Mouse (Mus musculus) heart, embryonic 10.5 days (tissue): ENCODE measurements around the gene Fras1. TPM values are rescaled to one million over a fixed set of nuclear protein-coding genes. Genes with fewer than 3 reads are reported as not detected.

ENCODE experiments used
- DNase-seq: peaks from one replicate; pipeline ENCODE4 v3.0.0-alpha.2; 2017; ENCODE audit warnings: low spot score
- H3K27ac ChIP-seq: fragments of 300-500 bp; sonication (generic); 2 replicates; pipeline ENCODE4 v1.5.1; 2016; ENCODE audit warnings: mild to moderate bottlenecking
- H3K27me3 ChIP-seq: fragments of 300-500 bp; sonication (generic); 2 replicates; pipeline ENCODE4 v1.6.1; 2016; ENCODE audit warnings: mild to moderate bottlenecking; ENCODE audit not compliant: poor library complexity, insufficient read depth, severe bottlenecking
- H3K36me3 ChIP-seq: fragments of 300-500 bp; sonication (generic); 2 replicates; pipeline ENCODE4 v1.6.1; 2016; ENCODE audit warnings: mild to moderate bottlenecking, moderate library complexity
- H3K4me1 ChIP-seq: fragments of 300-500 bp; sonication (generic); 2 replicates; pipeline ENCODE4 v1.6.1; 2016; ENCODE audit warnings: mild to moderate bottlenecking
- H3K4me3 ChIP-seq: fragments of 300-500 bp; sonication (generic); 2 replicates; pipeline ENCODE4 v1.5.1; 2016; ENCODE audit warnings: mild to moderate bottlenecking, moderate library complexity
- H3K9me3 ChIP-seq: fragments of 300-500 bp; sonication (generic); 2 replicates; pipeline ENCODE4 v1.6.1; 2016; ENCODE audit warnings: mild to moderate bottlenecking, moderate library complexity
- WGBS: fragments of 180-500 bp; shearing (Covaris S2); methylation state at CpG from one replicate; pipeline ENCODE4 v1.1.7; 2016; 5-methylcytosine and 5-hydroxymethylcytosine counted together
- polyA plus RNA-seq: library from polyadenylated mRNA; unstranded; fragments of >200 nt; fragmentation: Nextera tagmentation; extraction: Ambion mirVana; gene quantifications from 2 replicates; pipeline ENCODE4 v1.2.1, GENCODE M21; 2016

Fras1 gene
- polyA plus RNA-seq, 1 experiment from 2014 or later, result 26.9 TPM

GRCm38 (mm10) chr5:96620209-96620608 lies 246.5 kb downstream of the Fras1 start:
- 82% methylated on average over 2 of the region's 2 CpGs for WGBS
- Histone ChIP-seq H3K27me3 (no peaks in the 10 kb centered on the region), H3K9me3 (no peaks in the 10 kb centered on the region), H3K27ac (no peak overlapping the region), H3K4me1 (peaks cover 60% of the 10 kb centered on the region), H3K4me3 (no peak overlapping the region), H3K36me3 (peaks cover 7% of the 10 kb centered on the region; the same call in 1 of the 2 replicates)
- DNase-seq, result no peak

GRCm38 (mm10) chr5:96620618-96621017 lies 246.9 kb downstream of the Fras1 start:
- Histone ChIP-seq H3K4me1 (peaks cover 60% of the 10 kb centered on the region), H3K27ac (no peak overlapping the region), H3K36me3 (peaks cover 7% of the 10 kb centered on the region; the same call in 1 of the 2 replicates), H3K9me3 (no peaks in the 10 kb centered on the region), H3K27me3 (no peaks in the 10 kb centered on the region), H3K4me3 (no peak overlapping the region)
- no peak for DNase-seq
- WGBS, result 86% methylated on average over 5 of the region's 5 CpGs

GRCm38 (mm10) chr5:96622604-96623352 lies 249.0 kb downstream of the Fras1 start:
- no peaks in the 10 kb centered on the region for H3K27me3 ChIP-seq
- H3K27ac ChIP-seq, result peak overlapping the region; percentile 72
- H3K36me3 ChIP-seq, result peaks cover 7% of the 10 kb centered on the region; the same call in 1 of the 2 replicates
- H3K4me3 ChIP-seq, result no peak overlapping the region
- 17% methylated on average over 5 of the region's 5 CpGs for WGBS
- DNase-seq, result no peak
- no peaks in the 10 kb centered on the region for H3K9me3 ChIP-seq
- H3K4me1 ChIP-seq, result peaks cover 45% of the 10 kb centered on the region

- 0 out of 2 replicates have a peak, but pooled peaks cover 3% of the 10 kb centered on the region for H3K36me3 ChIP-seq
- DNase-seq, result no peak
- H3K4me3 ChIP-seq, result peak overlapping the region; percentile 25; the same call in 1 of the 2 replicates
- H3K9me3 ChIP-seq, result no peaks in the 10 kb centered on the region
- no peaks in the 10 kb centered on the region for H3K27me3 ChIP-seq
- WGBS, result 60% methylated on average over 8 of the region's 8 CpGs
- peaks cover 27% of the 10 kb centered on the region for H3K4me1 ChIP-seq
- peak overlapping the region; percentile 76; the same call in 1 of the 2 replicates for H3K27ac ChIP-seq
Observed at GRCm38 (mm10) chr5:96629851-96630250, 256.1 kb downstream of the Fras1 start.

GRCm38 (mm10) chr5:96635146-96635862 lies 261.5 kb downstream of the Fras1 start:
- 85% methylated on average over 17 of the region's 17 CpGs for WGBS
- Histone ChIP-seq H3K4me1 (peaks cover 6% of the 10 kb centered on the region), H3K4me3 (no peak overlapping the region), H3K9me3 (no peaks in the 10 kb centered on the region), H3K27ac (no peak overlapping the region), H3K36me3 (peaks cover 17% of the 10 kb centered on the region; the same call in 1 of the 2 replicates), H3K27me3 (no peaks in the 10 kb centered on the region)
- no peak for DNase-seq

- Histone ChIP-seq H3K4me1 (peaks cover 3% of the 10 kb centered on the region; the same call in 1 of the 2 replicates), H3K27ac (no peak overlapping the region), H3K4me3 (no peak overlapping the region), H3K27me3 (no peaks in the 10 kb centered on the region), H3K36me3 (peaks cover 17% of the 10 kb centered on the region; the same call in 1 of the 2 replicates), H3K9me3 (no peaks in the 10 kb centered on the region)
- no peak for DNase-seq
- 81% methylated on average over 5 of the region's 5 CpGs for WGBS
Observed at GRCm38 (mm10) chr5:96635866-96636265, 262.1 kb downstream of the Fras1 start.

- peaks cover 20% of the 10 kb centered on the region for H3K36me3 ChIP-seq
- no peak overlapping the region for H3K27ac ChIP-seq
- H3K4me1 ChIP-seq, result peaks cover 3% of the 10 kb centered on the region; the same call in 1 of the 2 replicates
- DNase-seq, result no peak
- H3K9me3 ChIP-seq, result no peaks in the 10 kb centered on the region
- H3K4me3 ChIP-seq, result no peak overlapping the region
- 76% methylated on average over 6 of the region's 6 CpGs for WGBS
- H3K27me3 ChIP-seq, result no peaks in the 10 kb centered on the region
Observed at GRCm38 (mm10) chr5:96639213-96639910, 265.6 kb downstream of the Fras1 start.

GRCm38 (mm10) chr5:96641297-96641696 lies 267.5 kb downstream of the Fras1 start:
- H3K4me3 ChIP-seq, result no peak overlapping the region
- no peak overlapping the region for H3K27ac ChIP-seq
- DNase-seq, result no peak
- no peaks in the 10 kb centered on the region for H3K9me3 ChIP-seq
- no peaks in the 10 kb centered on the region for H3K27me3 ChIP-seq
- WGBS, result 77% methylated on average over 2 of the region's 2 CpGs
- H3K4me1 ChIP-seq, result no peaks in the 10 kb centered on the region
- H3K36me3 ChIP-seq, result peaks cover 32% of the 10 kb centered on the region

GRCm38 (mm10) chr5:96675676-96676075 lies 301.9 kb downstream of the Fras1 start:
- WGBS, result 88% methylated on average over 4 of the region's 4 CpGs
- no peak for DNase-seq
- H3K4me3 ChIP-seq, result no peak overlapping the region
- H3K9me3 ChIP-seq, result no peaks in the 10 kb centered on the region
- H3K27ac ChIP-seq, result no peak overlapping the region
- no peaks in the 10 kb centered on the region for H3K4me1 ChIP-seq
- no peaks in the 10 kb centered on the region for H3K27me3 ChIP-seq
- H3K36me3 ChIP-seq, result peaks cover 9% of the 10 kb centered on the region; the same call in 1 of the 2 replicates

- no peak overlapping the region for H3K27ac ChIP-seq
- H3K36me3 ChIP-seq, result peaks cover 14% of the 10 kb centered on the region; the same call in 1 of the 2 replicates
- WGBS, result 11% methylated on average over 2 of the region's 2 CpGs
- H3K9me3 ChIP-seq, result no peaks in the 10 kb centered on the region
- peaks cover 10% of the 10 kb centered on the region for H3K4me1 ChIP-seq
- no peak for DNase-seq
- H3K27me3 ChIP-seq, result no peaks in the 10 kb centered on the region
- no peak overlapping the region for H3K4me3 ChIP-seq
Observed at GRCm38 (mm10) chr5:96677498-96677897, 303.7 kb downstream of the Fras1 start.

- Histone ChIP-seq H3K27me3 (no peaks in the 10 kb centered on the region), H3K4me1 (peaks cover 10% of the 10 kb centered on the region), H3K36me3 (peaks cover 31% of the 10 kb centered on the region), H3K27ac (no peak overlapping the region), H3K9me3 (no peaks in the 10 kb centered on the region), H3K4me3 (no peak overlapping the region)
- 42% methylated on average over 3 of the region's 3 CpGs for WGBS
- no peak for DNase-seq
Observed at GRCm38 (mm10) chr5:96681085-96681484, 307.3 kb downstream of the Fras1 start.

- WGBS, result 79% methylated on average over 2 of the region's 2 CpGs
- no peak overlapping the region for H3K4me3 ChIP-seq
- DNase-seq, result no peak
Observed at GRCm38 (mm10) chr5:96682777-96683176, 309.0 kb downstream of the Fras1 start.

More at GRCm38 (mm10) chr5:96682777-96683176, 309.0 kb downstream of the Fras1 start:
- H3K27ac ChIP-seq, result no peak overlapping the region
- peaks cover 10% of the 10 kb centered on the region for H3K4me1 ChIP-seq
- no peaks in the 10 kb centered on the region for H3K9me3 ChIP-seq
- no peaks in the 10 kb centered on the region for H3K27me3 ChIP-seq
- H3K36me3 ChIP-seq, result peaks cover 38% of the 10 kb centered on the region
